Mouse (Mus musculus): ENCODE data around the gene Zdhhc14.

DNA sequence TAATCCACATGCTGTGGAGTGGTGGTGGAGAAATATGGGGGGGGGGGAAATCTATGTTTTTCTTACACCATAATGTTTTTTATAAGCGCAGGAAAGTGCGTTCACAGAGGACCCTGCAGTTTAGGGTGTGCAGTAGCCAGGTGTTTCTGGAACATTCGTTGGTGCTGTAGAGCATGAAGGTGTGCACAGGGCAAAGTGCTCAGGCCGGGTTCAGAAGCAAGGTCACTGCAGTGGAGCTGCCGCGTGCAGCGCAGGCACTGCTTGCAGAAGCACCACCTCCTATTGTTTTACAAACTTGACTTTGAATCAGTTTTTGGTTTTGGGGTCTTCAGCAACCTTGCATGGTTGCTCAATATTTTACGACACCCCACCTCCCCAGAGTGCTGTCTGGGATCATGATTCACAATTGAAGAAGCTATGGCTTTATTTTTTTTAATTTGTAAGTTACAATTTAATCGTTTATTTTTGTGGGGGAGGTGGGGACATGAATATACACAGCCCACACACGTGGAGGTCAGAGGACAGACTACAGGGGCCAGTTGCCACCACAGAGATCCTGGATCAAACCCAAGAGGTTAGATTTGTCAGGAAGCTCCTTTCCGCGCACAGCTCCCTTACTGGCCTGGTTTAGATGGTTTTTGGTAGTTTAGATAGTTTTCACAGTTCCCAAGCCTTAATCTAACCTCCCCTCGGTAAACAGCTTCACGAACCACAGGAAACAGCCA lies 59.8 kb downstream of the Zdhhc14 start:
- TF ChIP-seq POLR2A (IDR thresholded peaks at IDR 0.05; ENCODE audit: low read depth, low read length) (no peak), CTCF (IDR thresholded peaks at IDR 0.05; ENCODE audit: extremely low read depth, insufficient read depth, insufficient read length, insufficient replicate concordance) (no peak)

Measured in spleen, adult 2 months (tissue).